Mouse (Mus musculus) heart, adult 18-20 months (tissue): ENCODE measurements around the gene Fam163a. TPM values are rescaled to one million over a fixed set of nuclear protein-coding genes. Genes with fewer than 3 reads are reported as not detected.

Experiments
- DNase-seq, 2 experiments: peaks; one replicate each; pipeline ENCODE4 v3.0.0; 2021 to 2022; ENCODE audit warnings: mixed read lengths in 1 of 2
- total RNA-seq, 2 experiments: library from RNA; stranded (reverse); gene quantifications; 2 replicates each; pipeline ENCODE4 v1.2.3; 2021

The Fam163a gene
- total RNA-seq, 2 experiments from 2014 or later: 0.07 TPM; not detected in 1

GRCm38 (mm10) chr1:156028340-156028975 is 176.4 kb downstream of the Fam163a start:
- no peak for DNase-seq

- DNase-seq: no peak
Measured at GRCm38 (mm10) chr1:156027849-156028248, 177.0 kb downstream of the Fam163a start.

Other genes with a start within 250 kb of the Fam163a start
- gene Cep350, start 231.8 kb downstream of the Fam163a start, total RNA-seq: 10 to 100 TPM; 36.1 to 39.5 TPM
- 10 to 100 TPM; 39.4 to 42.6 TPM for gene Tor1aip2, start 169.6 kb downstream of the Fam163a start, total RNA-seq
- gene Tor1aip1, start 168.5 kb downstream of the Fam163a start, total RNA-seq: 10 to 100 TPM; 87.1 to 94.0 TPM
- not detected for gene Tdrd5, start 98.6 kb upstream of the Fam163a start, total RNA-seq
- under 1 TPM in 1 of 2 experiments, not detected in 1; 0.08 TPM for gene Nphs2, start 105.7 kb upstream of the Fam163a start, total RNA-seq
- 100 to 1,000 TPM; 401 to 433 TPM for gene Gm2000, start 161.0 kb upstream of the Fam163a start, total RNA-seq
- not detected for gene Axdnd1, start 216.1 kb upstream of the Fam163a start, total RNA-seq